Mouse (Mus musculus): ENCODE data around the gene Klk12. TPM values are rescaled to one million over a fixed set of nuclear protein-coding genes. Genes with fewer than 3 reads are reported as not detected.

Klk12 gene
- polyA plus RNA-seq (2017; shearing (Covaris generic)), result under 1 TPM in 1 of 2 experiments, not detected in 1; 0.18 TPM

GRCm38 (mm10) chr7:43768597-43768996 is at the start of gene Klk12:
Gene Klk12, plus strand, starts transcription at chr7:43768897.

DNA sequence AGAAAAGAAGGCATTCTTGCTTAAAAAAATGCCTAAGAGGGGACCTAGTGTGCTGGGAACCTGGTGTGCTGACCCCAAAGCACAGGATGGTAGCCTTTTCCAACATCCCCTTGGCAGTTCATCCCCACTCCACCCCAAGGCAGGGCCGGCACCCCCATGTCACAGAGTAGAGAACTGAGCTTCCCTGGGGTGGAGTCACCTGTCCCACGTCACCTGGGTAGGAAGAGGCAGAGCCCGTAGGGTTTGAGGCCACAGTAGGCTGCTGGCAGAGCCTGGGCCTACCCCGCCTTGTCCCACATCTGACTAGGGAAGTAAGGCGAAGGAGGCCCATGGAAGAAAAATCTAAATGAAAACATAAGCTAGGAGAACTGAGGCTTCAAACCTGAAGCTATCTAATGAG is 5.7 kb downstream of the Klk12 start, which contains the start of gene Klk11:
Gene Klk11 (plus strand): TSS at position 241 of the 400 bp plus-strand sequence.

GRCm38 (mm10) chr7:43780746-43781145 is 12.0 kb downstream of the Klk12 start, which contains the start of gene Klk10:
Gene Klk10, plus strand, starts transcription at chr7:43781035.

GRCm38 (mm10) chr7:43791591-43791990 is 22.9 kb downstream of the Klk12 start, which contains the start of gene Klk9:
Gene Klk9, plus strand, starts transcription at chr7:43791891.

DNA sequence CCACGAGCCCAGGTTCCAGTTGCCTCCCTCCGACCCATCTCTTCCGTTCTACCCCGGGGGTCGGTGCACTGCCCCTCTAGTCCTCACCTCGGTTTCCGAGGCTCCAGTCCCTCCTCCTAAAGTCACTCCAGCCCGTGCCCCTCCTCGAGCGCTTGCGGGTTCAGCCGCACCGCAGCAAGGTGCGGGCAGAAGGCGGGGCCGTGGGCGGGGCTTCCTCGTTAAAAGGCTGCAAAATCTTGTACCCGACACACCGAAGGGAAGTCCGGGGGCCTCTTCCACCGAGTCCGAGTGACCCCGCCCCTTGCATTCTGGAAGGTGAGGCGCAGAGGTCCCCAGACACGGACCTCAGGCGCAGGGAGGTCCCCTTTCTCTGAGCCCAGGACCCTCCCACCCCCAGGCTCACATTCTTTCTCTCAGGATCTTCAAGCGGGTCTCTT is 28.7 kb downstream of the Klk12 start, which contains the start of gene Klk8:
Gene Klk8 (plus strand): TSS at position 245 of the 437 bp plus-strand sequence.

DNA sequence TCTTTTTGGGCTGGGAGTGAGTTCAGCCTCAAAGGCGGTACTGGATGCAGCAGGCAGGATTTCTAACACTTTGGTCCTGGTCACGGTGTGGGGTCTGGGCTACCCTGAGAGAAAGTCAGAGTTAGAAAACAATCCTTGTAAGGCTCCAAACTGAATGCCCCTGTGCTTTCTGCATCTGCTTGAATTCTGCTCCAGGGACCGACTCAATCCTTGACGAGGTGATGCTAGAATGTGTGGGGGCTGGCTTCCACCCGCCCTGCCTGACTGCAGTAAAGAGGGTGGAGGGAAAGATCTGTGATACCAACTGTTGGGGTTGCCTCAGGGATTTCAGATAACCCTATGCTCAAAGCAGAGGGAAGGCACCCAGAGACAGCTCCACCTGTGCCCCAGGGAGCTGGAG is 42.3 kb downstream of the Klk12 start, which contains the start of gene Klk7:
Gene Klk7 (plus strand): TSS at position 301 of the 400 bp plus-strand sequence.

Other genes starting within 250 kb of the Klk12 start
- gene Cd33, start 224.5 kb upstream of the Klk12 start, polyA plus RNA-seq (2017; shearing (Covaris generic)), result not detected
- gene Zfp658, start 206.6 kb upstream of the Klk12 start, polyA plus RNA-seq (2017; shearing (Covaris generic)), result 1 to 10 TPM; 3.5 to 4.6 TPM
- gene Zfp719, start 189.3 kb upstream of the Klk12 start, polyA plus RNA-seq (2017; shearing (Covaris generic)), result 10 to 100 TPM in 1 of 2 experiments, 1 to 10 TPM in 1; 8.5 to 10.1 TPM
- gene Zfp819, start 161.7 kb upstream of the Klk12 start, polyA plus RNA-seq (2017; shearing (Covaris generic)), result under 1 TPM in 1 of 2 experiments, not detected in 1; 0.07 TPM
- gene Ceacam18, start 134.2 kb upstream of the Klk12 start, polyA plus RNA-seq (2017; shearing (Covaris generic)), result not detected
- under 1 TPM; 0.51 to 0.80 TPM for gene Siglece, start 108.7 kb upstream of the Klk12 start, polyA plus RNA-seq (2017; shearing (Covaris generic))
- gene Ctu1, start 96.9 kb upstream of the Klk12 start, polyA plus RNA-seq (2017; shearing (Covaris generic)), result 10 to 100 TPM in 1 of 2 experiments, 1 to 10 TPM in 1; 8.3 to 13.4 TPM
- gene Klk14, start 78.5 kb upstream of the Klk12 start, polyA plus RNA-seq (2017; shearing (Covaris generic)), result not detected
- gene Klk13, start 56.3 kb upstream of the Klk12 start, polyA plus RNA-seq (2017; shearing (Covaris generic)), result not detected
- under 1 TPM in 1 of 2 experiments, not detected in 1; 0.29 TPM for gene Klk11, start 5.7 kb downstream of the Klk12 start, polyA plus RNA-seq (2017; shearing (Covaris generic))
- gene Klk10, start 12.1 kb downstream of the Klk12 start, polyA plus RNA-seq (2017; shearing (Covaris generic)), result under 1 TPM in 1 of 2 experiments, not detected in 1; 0.25 TPM
- 1 to 10 TPM in 1 of 2 experiments, under 1 TPM in 1; 0.61 to 1.0 TPM for gene Klk9, start 23.0 kb downstream of the Klk12 start, polyA plus RNA-seq (2017; shearing (Covaris generic))
- gene Klk8, start 28.7 kb downstream of the Klk12 start, polyA plus RNA-seq (2017; shearing (Covaris generic)), result 100 to 1,000 TPM; 133 to 264 TPM
- gene Klk7, start 42.4 kb downstream of the Klk12 start, polyA plus RNA-seq (2017; shearing (Covaris generic)), result under 1 TPM; 0.29 to 0.38 TPM
- under 1 TPM in 1 of 2 experiments, not detected in 1; 0.37 TPM for gene Klk6, start 55.6 kb downstream of the Klk12 start, polyA plus RNA-seq (2017; shearing (Covaris generic))
- gene Klk5, start 73.1 kb downstream of the Klk12 start, polyA plus RNA-seq (2017; shearing (Covaris generic)), result not detected
- not detected for gene Klk4, start 112.3 kb downstream of the Klk12 start, polyA plus RNA-seq (2017; shearing (Covaris generic))
- gene Klk15, start 164.8 kb downstream of the Klk12 start, polyA plus RNA-seq (2017; shearing (Covaris generic)), result 1 to 10 TPM in 1 of 2 experiments, not detected in 1; 1.6 TPM
- gene Klk1b8, start 181.8 kb downstream of the Klk12 start, polyA plus RNA-seq (2017; shearing (Covaris generic)), result not detected
- not detected for gene Klk1b1, start 197.9 kb downstream of the Klk12 start, polyA plus RNA-seq (2017; shearing (Covaris generic))
- gene Klk1b9, start 207.2 kb downstream of the Klk12 start, polyA plus RNA-seq (2017; shearing (Covaris generic)), result 1 to 10 TPM in 1 of 2 experiments, under 1 TPM in 1; 0.31 to 2.0 TPM
- not detected for gene Klk1b11, start 227.0 kb downstream of the Klk12 start, polyA plus RNA-seq (2017; shearing (Covaris generic))
- gene Klk1b26, start 243.3 kb downstream of the Klk12 start, polyA plus RNA-seq (2017; shearing (Covaris generic)), result not detected